Mouse (Mus musculus): Measurements from ENCODE around the gene Ankrd11. TPM values are rescaled to one million over a fixed set of nuclear protein-coding genes. Genes with fewer than 3 reads are reported as not detected.

Ankrd11 gene
- polyA plus RNA-seq, 1 experiment from 2014 or later, result 47.4 TPM

GRCm38 (mm10) chr8:123042974-123043625, 1.0 kb upstream of the Ankrd11 start:
- peak overlapping the region; percentile 97 for H3K4me3 ChIP-seq (ENCODE audit: low read depth, low read length)
- H3K4me2 ChIP-seq (ENCODE audit: low read length), result peak overlapping the region; percentile 81
- WGBS, result 18% methylated on average over 22 of the region's 22 CpGs
- DNase-seq (ENCODE audit: low spot score), result no peak
- no peaks in the 10 kb centered on the region for H3K27me3 ChIP-seq (replicated peaks; ENCODE audit: control insufficient read depth, insufficient read depth, low read length)
- no peaks in the 10 kb centered on the region for H3K36me3 ChIP-seq (ENCODE audit: control insufficient read depth, insufficient read depth, low read length)
- peaks cover 25% of the 10 kb centered on the region for H3K4me1 ChIP-seq (replicated peaks; ENCODE audit: control insufficient read depth, insufficient read depth, low read length)
- H3K9me3 ChIP-seq (ENCODE audit: control insufficient read depth, low read length), result no peaks in the 10 kb centered on the region
- peak overlapping the region; percentile 96 for H3K9ac ChIP-seq (ENCODE audit: low read length)
- ATAC-seq (replicated peaks; ENCODE audit: low FRiP score, low TSS enrichment, low read depth), result no peak
- peak overlapping the region; percentile 99 for H3K27ac ChIP-seq (ENCODE audit: low read depth)

GRCm38 (mm10) chr8:123041774-123042105, 337 bp downstream of the Ankrd11 start:
- Histone ChIP-seq H3K9ac (ENCODE audit: low read length) (peak overlapping the region; percentile 98), H3K27ac (ENCODE audit: low read depth) (peak overlapping the region; percentile 99), H3K4me3 (ENCODE audit: low read depth, low read length) (peak overlapping the region; percentile 97), H3K9me3 (ENCODE audit: control insufficient read depth, low read length) (no peaks in the 10 kb centered on the region), H3K27me3 (replicated peaks; ENCODE audit: control insufficient read depth, insufficient read depth, low read length) (no peaks in the 10 kb centered on the region), H3K4me2 (ENCODE audit: low read length) (peak overlapping the region; percentile 81), H3K4me1 (replicated peaks; ENCODE audit: control insufficient read depth, insufficient read depth, low read length) (peaks cover 33% of the 10 kb centered on the region), H3K36me3 (ENCODE audit: control insufficient read depth, insufficient read depth, low read length) (no peaks in the 10 kb centered on the region)
- under 1% methylated on average over 60 of the region's 60 CpGs for WGBS
- ATAC-seq (replicated peaks; ENCODE audit: low FRiP score, low TSS enrichment, low read depth), result no peak; the same call in 1 of the 2 replicates
- DNase-seq (ENCODE audit: low spot score), result no peak

- Histone ChIP-seq H3K27me3 (replicated peaks; ENCODE audit: control insufficient read depth, insufficient read depth, low read length) (no peaks in the 10 kb centered on the region), H3K4me3 (ENCODE audit: low read depth, low read length) (peak overlapping the region; percentile 97), H3K9me3 (ENCODE audit: control insufficient read depth, low read length) (no peaks in the 10 kb centered on the region), H3K4me1 (replicated peaks; ENCODE audit: control insufficient read depth, insufficient read depth, low read length) (peaks cover 34% of the 10 kb centered on the region), H3K9ac (ENCODE audit: low read length) (peak overlapping the region; percentile 98), H3K4me2 (ENCODE audit: low read length) (peak overlapping the region; percentile 81), H3K36me3 (ENCODE audit: control insufficient read depth, insufficient read depth, low read length) (no peaks in the 10 kb centered on the region), H3K27ac (ENCODE audit: low read depth) (peak overlapping the region; percentile 99)
- peak; percentile 83 for DNase-seq (ENCODE audit: low spot score)
- 0 out of 2 replicates have a peak, but pooled peaks have one; percentile 0 for ATAC-seq (replicated peaks; ENCODE audit: low FRiP score, low TSS enrichment, low read depth)
- under 1% methylated on average over 70 of the region's 71 CpGs for WGBS
These were observed 886 bp downstream of the Ankrd11 start for GRCm38 (mm10) chr8:123041008-123041773.

GRCm38 (mm10) chr8:123040110-123040650, 1.9 kb downstream of the Ankrd11 start:
- Histone ChIP-seq H3K27ac (ENCODE audit: low read depth) (0 out of 2 replicates have a peak overlapping the region, but pooled peaks have one; percentile 99), H3K9me3 (ENCODE audit: control insufficient read depth, low read length) (no peaks in the 10 kb centered on the region), H3K4me1 (replicated peaks; ENCODE audit: control insufficient read depth, insufficient read depth, low read length) (peaks cover 34% of the 10 kb centered on the region), H3K4me2 (ENCODE audit: low read length) (peak overlapping the region; percentile 81), H3K27me3 (replicated peaks; ENCODE audit: control insufficient read depth, insufficient read depth, low read length) (no peaks in the 10 kb centered on the region), H3K9ac (ENCODE audit: low read length) (peak overlapping the region; percentile 98), H3K4me3 (ENCODE audit: low read depth, low read length) (peak overlapping the region; percentile 97), H3K36me3 (ENCODE audit: control insufficient read depth, insufficient read depth, low read length) (no peaks in the 10 kb centered on the region)
- no peak for DNase-seq (ENCODE audit: low spot score)
- WGBS, result 20% methylated on average over 4 of the region's 4 CpGs
- ATAC-seq (replicated peaks; ENCODE audit: low FRiP score, low TSS enrichment, low read depth), result no peak

- Histone ChIP-seq H3K27ac (ENCODE audit: low read depth) (no peak overlapping the region), H3K9ac (ENCODE audit: low read length) (no peak overlapping the region), H3K4me2 (ENCODE audit: low read length) (peak overlapping the region; percentile 81), H3K4me1 (replicated peaks; ENCODE audit: control insufficient read depth, insufficient read depth, low read length) (peaks cover 34% of the 10 kb centered on the region), H3K36me3 (ENCODE audit: control insufficient read depth, insufficient read depth, low read length) (no peaks in the 10 kb centered on the region), H3K4me3 (ENCODE audit: low read depth, low read length) (peak overlapping the region; percentile 97; the same call in 1 of the 2 replicates), H3K9me3 (ENCODE audit: control insufficient read depth, low read length) (no peaks in the 10 kb centered on the region), H3K27me3 (replicated peaks; ENCODE audit: control insufficient read depth, insufficient read depth, low read length) (no peaks in the 10 kb centered on the region)
- DNase-seq (ENCODE audit: low spot score), result no peak
- 83% methylated on average over 11 of the region's 11 CpGs for WGBS
- no peak for ATAC-seq (replicated peaks; ENCODE audit: low FRiP score, low TSS enrichment, low read depth)
These were observed 2.5 kb downstream of the Ankrd11 start for GRCm38 (mm10) chr8:123039376-123040109.

- Histone ChIP-seq H3K4me3 (ENCODE audit: low read depth, low read length) (no peak overlapping the region), H3K9ac (ENCODE audit: low read length) (no peak overlapping the region), H3K4me1 (replicated peaks; ENCODE audit: control insufficient read depth, insufficient read depth, low read length) (peaks cover 28% of the 10 kb centered on the region), H3K9me3 (ENCODE audit: control insufficient read depth, low read length) (no peaks in the 10 kb centered on the region), H3K4me2 (ENCODE audit: low read length) (no peak overlapping the region), H3K27ac (ENCODE audit: low read depth) (no peak overlapping the region), H3K27me3 (replicated peaks; ENCODE audit: control insufficient read depth, insufficient read depth, low read length) (no peaks in the 10 kb centered on the region), H3K36me3 (ENCODE audit: control insufficient read depth, insufficient read depth, low read length) (no peaks in the 10 kb centered on the region)
- DNase-seq (ENCODE audit: low spot score) (no peak), ATAC-seq (replicated peaks; ENCODE audit: low FRiP score, low TSS enrichment, low read depth) (no peak)
- WGBS, result 62% methylated on average over 2 of the region's 2 CpGs
These were observed 3.7 kb downstream of the Ankrd11 start for GRCm38 (mm10) chr8:123038351-123038750.

- Histone ChIP-seq H3K4me1 (replicated peaks; ENCODE audit: control insufficient read depth, insufficient read depth, low read length) (peaks cover 24% of the 10 kb centered on the region), H3K36me3 (ENCODE audit: control insufficient read depth, insufficient read depth, low read length) (no peaks in the 10 kb centered on the region), H3K27me3 (replicated peaks; ENCODE audit: control insufficient read depth, insufficient read depth, low read length) (no peaks in the 10 kb centered on the region), H3K4me2 (ENCODE audit: low read length) (no peak overlapping the region), H3K27ac (ENCODE audit: low read depth) (no peak overlapping the region), H3K9me3 (ENCODE audit: control insufficient read depth, low read length) (no peaks in the 10 kb centered on the region), H3K4me3 (ENCODE audit: low read depth, low read length) (no peak overlapping the region), H3K9ac (ENCODE audit: low read length) (no peak overlapping the region)
- 85% methylated on average over 11 of the region's 11 CpGs for WGBS
- DNase-seq (ENCODE audit: low spot score), result no peak
- ATAC-seq (replicated peaks; ENCODE audit: low FRiP score, low TSS enrichment, low read depth), result no peak
These were observed 4.6 kb downstream of the Ankrd11 start for GRCm38 (mm10) chr8:123037487-123037886.

GRCm38 (mm10) chr8:123036956-123037355, 5.1 kb downstream of the Ankrd11 start:
- ATAC-seq (replicated peaks; ENCODE audit: low FRiP score, low TSS enrichment, low read depth) (peak; percentile 49; the same call in 1 of the 2 replicates), DNase-seq (ENCODE audit: low spot score) (no peak)
- Histone ChIP-seq H3K4me1 (replicated peaks; ENCODE audit: control insufficient read depth, insufficient read depth, low read length) (peaks cover 24% of the 10 kb centered on the region), H3K36me3 (ENCODE audit: control insufficient read depth, insufficient read depth, low read length) (no peaks in the 10 kb centered on the region), H3K4me3 (ENCODE audit: low read depth, low read length) (no peak overlapping the region), H3K4me2 (ENCODE audit: low read length) (no peak overlapping the region), H3K27me3 (replicated peaks; ENCODE audit: control insufficient read depth, insufficient read depth, low read length) (no peaks in the 10 kb centered on the region), H3K27ac (ENCODE audit: low read depth) (no peak overlapping the region), H3K9me3 (ENCODE audit: control insufficient read depth, low read length) (no peaks in the 10 kb centered on the region), H3K9ac (ENCODE audit: low read length) (no peak overlapping the region)
- 37% methylated on average over 3 of the region's 3 CpGs for WGBS
